ENCODE assay signal across 26 mouse cellular contexts in genomic region chr9:50138341-50138978, GRCm38 (mm10).
A peak's percentile ranks its signal among the peaks of the same experiment; 100 is the strongest.
DNase-seq lines count a peak whose midpoint lies in the region; ATAC-seq lines count a peak whose summit lies in the region.
"Had no signal": no experiment of that assay in that cellular context is flagged by ENCODE, and none has a peak within 500 bp of the region (broad histone marks: within the 10 kb centered on the region; RNA-seq: fewer than 3 reads in every experiment).

No protein-coding gene starts in this region.

- 76% methylated on average over 9 of the region's 9 CpGs for WGBS in midbrain, embryonic 14.5 days
- 84% methylated on average over 9 of the region's 9 CpGs for WGBS in midbrain, embryonic 11.5 days
- 66% methylated on average over 9 of the region's 9 CpGs for WGBS in midbrain, embryonic 15.5 days

- intact Hi-C loops in heart, postnatal 36 days (cut with DNase I): no loop called here

- 0 out of 2 replicates have a peak, but pooled peaks have one; percentile 34 for ATAC-seq in midbrain, embryonic 14.5 days (ENCODE audit: low FRiP score, low TSS enrichment)
- ATAC-seq in midbrain, embryonic 11.5 days (ENCODE audit: low FRiP score): no peak
- peak; percentile 91 for ATAC-seq in midbrain, embryonic 15.5 days (replicated peaks)
- ATAC-seq in megakaryocyte progenitor cell, adult 5-6 weeks (replicated peaks; ENCODE audit: poor library complexity): no peak
- ATAC-seq in cerebellum, adult (ENCODE audit: insufficient number of reproducible peaks, low FRiP score, low TSS enrichment): no peak
- ATAC-seq: intestine, embryonic 16.5 days had no signal

- H3K27me3 ChIP-seq in midbrain, embryonic 14.5 days (ENCODE audit: control insufficient read depth, insufficient read depth, low read length): no peaks in the 10 kb centered on the region
- no peaks in the 10 kb centered on the region for H3K27me3 ChIP-seq in midbrain, embryonic 11.5 days (ENCODE audit: control insufficient read depth, insufficient read depth, low read length)
- no peaks in the 10 kb centered on the region for H3K27me3 ChIP-seq in midbrain, embryonic 15.5 days (replicated peaks)
- H3K27me3 ChIP-seq: embryonic facial prominence, embryonic 13.5 days; liver, embryonic 15.5 days; lung, embryonic 15.5 days; midbrain, embryonic 12.5 days had no signal

- no peak overlapping the region for H3K4me3 ChIP-seq in midbrain, embryonic 14.5 days (replicated peaks; ENCODE audit: low read depth, low read length)
- no peak overlapping the region for H3K4me3 ChIP-seq in midbrain, embryonic 11.5 days (ENCODE audit: low read depth, low read length)
- no peak overlapping the region for H3K4me3 ChIP-seq in midbrain, embryonic 15.5 days
- H3K4me3 ChIP-seq: embryonic facial prominence, embryonic 13.5 days; erythroblast, embryonic 14.5 days; heart, embryonic 10.5 days; limb, embryonic 10.5 days; liver, embryonic 15.5 days; lung, embryonic 15.5 days; midbrain, embryonic 12.5 days had no signal

- no peaks in the 10 kb centered on the region for H3K36me3 ChIP-seq in midbrain, embryonic 14.5 days (ENCODE audit: control insufficient read depth, insufficient read depth, low read length)
- no peaks in the 10 kb centered on the region for H3K36me3 ChIP-seq in midbrain, embryonic 11.5 days (ENCODE audit: control insufficient read depth, insufficient read depth, low read length)
- no peaks in the 10 kb centered on the region for H3K36me3 ChIP-seq in midbrain, embryonic 15.5 days (replicated peaks)
- H3K36me3 ChIP-seq: embryonic facial prominence, embryonic 13.5 days; heart, embryonic 10.5 days; limb, embryonic 10.5 days; liver, embryonic 15.5 days; lung, embryonic 15.5 days; midbrain, embryonic 12.5 days had no signal

- H3K4me2 ChIP-seq in midbrain, embryonic 14.5 days (ENCODE audit: low read length): no peak overlapping the region
- H3K4me2 ChIP-seq in midbrain, embryonic 11.5 days: no peak overlapping the region
- H3K4me2 ChIP-seq in midbrain, embryonic 15.5 days: peak overlapping the region; percentile 25; the same call in 1 of the 2 replicates
- H3K4me2 ChIP-seq: embryonic facial prominence, embryonic 13.5 days; liver, embryonic 15.5 days; lung, embryonic 15.5 days; midbrain, embryonic 12.5 days had no signal

- H3K27ac ChIP-seq in midbrain, embryonic 14.5 days (replicated peaks; ENCODE audit: low read depth, low read length): peak overlapping the region; percentile 63
- no peak overlapping the region for H3K27ac ChIP-seq in midbrain, embryonic 11.5 days (ENCODE audit: low read depth, low read length)
- H3K27ac ChIP-seq in midbrain, embryonic 15.5 days: peak overlapping the region; percentile 81
- H3K27ac ChIP-seq: embryonic facial prominence, embryonic 13.5 days; heart, embryonic 10.5 days; limb, embryonic 10.5 days; liver, embryonic 15.5 days; lung, embryonic 15.5 days; midbrain, embryonic 12.5 days; stomach, postnatal 0 days had no signal

- H3K9ac ChIP-seq in midbrain, embryonic 14.5 days (replicated peaks; ENCODE audit: low read length): no peak overlapping the region
- no peak overlapping the region for H3K9ac ChIP-seq in midbrain, embryonic 11.5 days (ENCODE audit: low read length)
- H3K9ac ChIP-seq in midbrain, embryonic 15.5 days: no peak overlapping the region
- H3K9ac ChIP-seq: embryonic facial prominence, embryonic 13.5 days; liver, embryonic 15.5 days; lung, embryonic 15.5 days; midbrain, embryonic 12.5 days had no signal

- H3K4me1 ChIP-seq in midbrain, embryonic 14.5 days (ENCODE audit: control insufficient read depth, insufficient read depth, low read length): peaks cover 26% of the 10 kb centered on the region
- no peaks in the 10 kb centered on the region; the same call in 1 of the 2 replicates for H3K4me1 ChIP-seq in midbrain, embryonic 11.5 days (ENCODE audit: control insufficient read depth, insufficient read depth, low read length)
- H3K4me1 ChIP-seq in midbrain, embryonic 15.5 days: peaks cover 46% of the 10 kb centered on the region
- H3K4me1 ChIP-seq: liver, embryonic 15.5 days had no signal

- DNase-seq in heart, adult 11 months: peak; percentile 64
- no peak for DNase-seq in heart, postnatal 36 days
- DNase-seq in midbrain, embryonic 14.5 days: peak; percentile 89
- DNase-seq in midbrain, embryonic 11.5 days (ENCODE audit: low spot score, missing footprints): no peak
- peak; percentile 84 for DNase-seq in brain, embryonic 18.5 days (ENCODE audit: low read depth, low spot score)
- DNase-seq: adrenal gland, postnatal 36 days; cerebellum, adult 18-20 months; cerebellum, postnatal 25 days; kidney, adult 9 months; kidney, postnatal 14 days; liver; lung, postnatal 36 days; thymus, adult 2 months; thymus, postnatal 4 days had no signal

- no peaks in the 10 kb centered on the region for H3K9me3 ChIP-seq in midbrain, embryonic 14.5 days (ENCODE audit: control insufficient read depth, low read length)
- no peaks in the 10 kb centered on the region for H3K9me3 ChIP-seq in midbrain, embryonic 11.5 days (ENCODE audit: control insufficient read depth, low read length)
- no peaks in the 10 kb centered on the region for H3K9me3 ChIP-seq in midbrain, embryonic 15.5 days
- H3K9me3 ChIP-seq: embryonic facial prominence, embryonic 13.5 days; heart, embryonic 10.5 days; limb, embryonic 10.5 days; liver, embryonic 15.5 days; lung, embryonic 15.5 days; midbrain, embryonic 12.5 days had no signal

Comparison
In these comparisons a context has a peak if more than half of its experiments do, and no peak if none do; other contexts are left out.
1. DNase-seq: peak in heart, adult 11 months (single experiment), midbrain, embryonic 14.5 days (single experiment) and brain, embryonic 18.5 days (single experiment); none in heart, postnatal 36 days (0 of 2) and midbrain, embryonic 11.5 days (single experiment).
2. ATAC-seq: peak in midbrain, embryonic 14.5 days (single experiment) and midbrain, embryonic 15.5 days (single experiment); none in midbrain, embryonic 11.5 days (single experiment), megakaryocyte progenitor cell, adult 5-6 weeks (single experiment) and cerebellum, adult (single experiment).